Mouse (Mus musculus) Muller cell, postnatal 12 days (primary cell): ENCODE measurements around the gene Wwc1.

Experiments used
- DNase-seq: peaks from one replicate; pipeline ENCODE4 v3.0.0-alpha.2; 2015; ENCODE audit errors: inconsistent ontology term

Gene Wwc1

DNA sequence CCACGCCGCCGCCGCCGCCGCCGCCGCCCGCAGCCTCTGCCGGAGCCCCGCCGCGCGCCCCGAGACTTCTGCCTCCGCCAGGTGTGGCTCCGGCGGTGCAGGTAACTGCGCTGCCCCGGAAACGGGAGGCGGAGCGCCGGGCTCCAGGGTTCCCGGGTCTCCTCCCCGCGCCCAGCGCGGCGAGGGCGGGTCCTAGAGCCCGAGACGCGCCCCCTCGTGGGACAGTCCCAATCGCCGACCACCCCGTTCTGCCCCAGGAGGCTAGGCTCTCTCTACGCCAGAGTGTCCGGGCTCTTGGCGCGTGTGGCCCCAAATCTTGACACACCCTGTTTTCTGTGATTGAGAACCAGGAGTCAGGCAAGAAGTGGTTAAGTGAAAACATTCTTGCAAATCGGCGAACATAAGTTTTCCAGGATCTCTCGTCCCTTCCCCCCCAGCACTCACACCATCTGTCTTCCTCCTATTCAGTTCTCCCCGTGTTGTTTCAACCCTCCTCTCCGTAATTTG is at the start of gene Wwc1:
Gene Wwc1, minus strand, starts transcription at position 117 of the 507 bp plus-strand sequence.
- peak; percentile 82 for DNase-seq

DNA sequence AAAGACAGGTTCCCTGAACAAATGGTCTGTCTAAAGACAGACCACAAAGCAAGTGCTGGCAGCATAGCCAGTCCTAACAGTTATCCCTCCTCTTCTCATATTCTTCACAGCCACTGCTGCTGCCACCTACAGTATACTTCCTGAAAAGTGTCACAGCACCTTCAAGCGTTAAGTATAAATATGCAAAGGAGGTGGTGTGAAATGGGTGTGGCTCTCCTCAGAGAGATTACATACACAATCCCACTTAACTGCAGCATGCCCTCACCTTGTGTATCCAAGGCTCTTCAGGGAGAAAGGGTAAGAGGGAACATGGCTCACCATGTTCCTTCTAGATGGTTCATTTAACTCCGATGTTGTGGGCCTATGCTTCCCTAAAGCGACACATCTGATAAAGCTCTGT is 39.7 kb upstream of the Wwc1 start:
- no peak for DNase-seq

DNA sequence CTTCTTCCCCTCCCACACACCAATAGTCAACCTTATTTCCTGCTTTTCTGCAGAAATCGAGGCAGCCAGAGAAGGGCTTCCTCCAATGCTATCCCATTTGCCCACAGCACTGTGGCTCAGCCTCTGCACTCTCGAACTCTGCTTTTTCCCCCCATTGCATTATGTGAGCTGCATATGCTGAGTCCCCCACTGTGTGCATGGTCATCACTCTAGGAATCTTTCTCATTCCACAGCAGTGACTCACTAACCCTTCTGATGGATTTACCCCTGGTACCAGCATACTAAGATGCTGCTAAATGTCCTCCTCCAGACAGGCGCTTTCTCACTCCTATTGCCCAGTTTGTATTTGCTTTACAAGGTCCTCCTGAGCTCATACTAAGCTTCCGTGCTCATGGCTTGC is 32.9 kb upstream of the Wwc1 start:
- peak; percentile 70 for DNase-seq

DNA sequence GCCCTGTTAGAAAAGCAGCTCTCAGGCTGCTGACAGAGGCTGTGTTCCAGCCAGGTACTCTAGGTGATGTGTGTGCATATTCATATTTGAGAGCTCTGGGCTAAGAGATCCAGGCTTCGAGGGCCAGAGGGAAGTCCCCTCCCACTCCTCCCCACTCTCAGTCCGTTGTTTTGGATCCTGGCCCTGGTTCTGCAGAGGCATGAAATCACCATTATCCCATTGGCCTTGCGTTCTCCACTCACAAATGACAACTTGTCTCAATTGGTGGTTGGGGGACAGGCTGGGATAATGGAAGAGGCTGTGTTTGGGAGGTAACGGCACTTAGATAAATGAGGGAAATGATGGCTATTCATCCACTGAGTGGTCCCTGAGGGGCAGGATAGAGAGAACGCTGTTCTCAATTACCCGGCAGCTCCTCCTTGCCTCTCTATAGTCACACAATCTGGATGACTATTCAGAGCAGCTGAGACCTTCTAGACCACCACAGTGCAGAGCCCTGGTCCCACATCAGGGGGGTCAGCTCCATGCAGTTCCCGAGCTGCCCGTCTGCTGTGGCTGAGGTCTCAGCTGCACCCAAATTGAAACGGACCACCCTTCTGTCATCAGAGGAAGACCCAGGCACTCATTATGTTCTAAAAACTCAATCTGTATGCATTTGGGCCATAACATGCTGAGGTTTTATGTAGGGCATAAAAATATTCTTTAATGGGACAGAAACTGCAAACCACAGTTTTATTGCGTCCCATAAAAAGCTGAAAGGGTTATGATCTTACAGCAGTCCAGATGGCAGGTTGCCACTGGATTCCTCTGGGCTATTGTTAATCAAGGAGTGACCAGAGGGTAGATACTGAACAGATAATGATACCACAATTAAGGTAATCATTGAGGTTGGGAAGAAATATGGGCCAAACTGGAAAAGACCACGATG is 29.2 kb upstream of the Wwc1 start:
- DNase-seq, result no peak

DNA sequence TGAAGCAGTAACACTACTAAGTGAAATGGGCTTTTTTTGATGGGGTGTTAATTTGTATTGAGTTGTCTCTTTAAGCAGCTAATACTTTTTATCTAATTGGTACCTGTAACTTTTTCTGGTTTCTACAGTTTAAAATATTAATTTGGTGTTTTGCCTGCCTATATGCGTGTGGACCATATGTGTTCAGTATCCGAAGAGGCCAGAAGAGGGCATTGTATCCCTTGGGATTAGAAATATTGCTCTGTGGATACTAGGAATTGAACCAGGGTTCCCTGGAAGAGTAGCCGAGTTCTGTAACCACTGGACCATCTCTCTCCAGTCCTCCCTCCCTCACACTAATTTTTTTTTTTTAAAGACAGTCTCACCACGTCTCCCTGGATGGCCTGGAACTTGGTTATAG is 22.6 kb upstream of the Wwc1 start:
- DNase-seq, result no peak

DNA sequence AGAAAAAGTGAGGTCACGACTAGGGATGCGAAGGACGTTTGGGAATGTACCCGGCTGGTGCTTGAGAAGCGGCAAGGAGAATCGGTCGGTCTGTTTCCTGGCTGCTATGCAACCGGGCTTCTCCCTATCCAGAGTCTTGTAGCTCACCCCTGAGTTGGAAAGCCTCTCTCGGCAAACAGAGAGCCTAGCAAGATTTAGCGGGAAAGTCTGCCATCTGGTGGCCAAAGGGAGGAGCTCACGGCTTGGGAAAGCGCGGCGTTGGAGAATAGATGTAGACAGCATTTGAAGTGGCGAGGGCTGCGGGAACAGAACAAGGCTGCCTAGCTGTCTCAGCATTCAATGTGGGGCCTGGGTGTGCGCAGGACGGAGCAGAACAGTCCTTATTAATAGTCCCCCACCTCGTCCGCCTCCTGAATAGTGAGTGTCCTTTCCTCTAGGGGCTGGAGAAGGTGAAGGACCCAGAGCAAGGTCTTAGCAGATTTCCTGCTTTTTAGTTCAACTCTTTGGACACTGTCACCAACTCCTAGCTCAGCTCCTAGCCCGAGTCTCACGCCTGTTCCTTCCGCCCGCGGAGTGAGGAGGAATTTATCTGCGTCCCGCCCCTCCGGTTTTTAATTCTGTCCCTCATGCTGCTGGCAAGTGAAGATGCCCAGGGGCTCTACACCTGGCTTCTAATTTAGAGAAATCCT is 21.1 kb upstream of the Wwc1 start:
- DNase-seq, result peak; percentile 92

DNA sequence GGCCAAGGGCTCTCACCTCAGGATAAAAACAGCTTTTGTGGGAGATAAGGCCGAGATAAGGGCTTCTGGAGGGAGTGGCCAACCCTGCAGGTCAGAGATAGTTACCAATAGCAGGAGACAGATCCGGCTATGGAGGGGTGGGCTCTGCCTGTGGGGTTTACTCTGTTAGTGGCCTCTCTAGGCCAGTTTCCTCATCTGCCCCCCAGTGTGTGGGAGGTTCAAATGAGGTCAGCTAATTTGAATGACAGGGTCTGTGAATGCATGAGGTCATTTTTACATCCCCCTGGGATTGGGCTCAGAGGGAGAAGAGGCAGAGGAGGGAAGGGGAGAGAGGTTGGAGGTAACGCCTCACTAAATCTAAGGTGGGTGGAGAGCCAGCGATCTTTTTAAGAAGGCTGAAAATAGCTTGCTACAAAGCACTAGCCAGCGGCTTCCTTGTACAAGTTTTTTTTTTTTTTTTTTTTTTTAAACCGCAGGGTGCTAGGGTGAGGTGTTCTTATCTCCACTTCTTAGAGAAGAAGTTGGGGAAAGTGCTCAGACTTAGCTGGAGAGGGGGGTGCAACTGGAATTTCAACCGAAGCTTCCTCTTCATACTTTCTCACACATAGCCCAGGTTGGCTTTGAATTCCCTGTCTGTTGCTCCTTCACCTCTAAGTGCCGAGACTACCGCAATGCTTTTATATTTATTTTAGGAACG is 20.4 kb upstream of the Wwc1 start:
- no peak for DNase-seq

DNA sequence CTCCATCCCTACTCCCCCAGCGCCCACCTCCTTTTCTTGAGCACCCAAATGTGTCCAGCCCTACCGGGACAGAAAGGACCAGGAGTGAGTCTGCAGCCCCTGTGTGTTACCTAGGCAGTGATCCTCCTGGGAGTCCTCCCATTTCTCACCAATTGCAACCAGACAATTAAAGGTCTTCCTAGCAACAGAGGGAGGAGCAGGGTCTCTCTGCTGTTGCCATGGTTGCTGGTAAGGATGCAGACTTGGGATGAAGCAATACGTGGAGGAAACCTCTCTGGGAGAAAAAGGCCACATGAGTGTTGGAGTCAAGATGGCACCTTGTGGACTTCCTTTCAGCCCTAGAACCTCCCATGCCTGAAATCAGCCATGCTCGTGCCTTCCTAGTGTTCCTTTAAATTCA is 19.7 kb upstream of the Wwc1 start:
- DNase-seq, result no peak

DNA sequence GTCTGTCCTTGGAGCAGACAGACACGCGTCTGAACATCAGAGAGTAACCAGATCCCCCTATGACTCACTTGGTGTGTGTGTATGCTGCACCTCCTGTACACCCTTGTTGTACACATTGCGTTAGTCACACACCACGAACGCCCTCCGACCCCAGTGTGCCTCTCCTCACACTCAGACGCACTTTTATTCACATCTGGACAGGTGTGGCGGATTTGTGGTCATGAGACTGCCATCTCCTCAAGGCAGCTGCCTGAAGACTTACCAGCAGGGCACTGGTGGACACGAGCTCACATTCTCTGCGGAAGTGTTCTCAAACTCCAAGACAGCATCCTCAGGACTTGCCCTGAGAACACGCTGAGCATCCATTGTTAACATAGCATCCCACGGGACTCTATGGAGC is 17.7 kb upstream of the Wwc1 start:
- DNase-seq, result no peak

DNA sequence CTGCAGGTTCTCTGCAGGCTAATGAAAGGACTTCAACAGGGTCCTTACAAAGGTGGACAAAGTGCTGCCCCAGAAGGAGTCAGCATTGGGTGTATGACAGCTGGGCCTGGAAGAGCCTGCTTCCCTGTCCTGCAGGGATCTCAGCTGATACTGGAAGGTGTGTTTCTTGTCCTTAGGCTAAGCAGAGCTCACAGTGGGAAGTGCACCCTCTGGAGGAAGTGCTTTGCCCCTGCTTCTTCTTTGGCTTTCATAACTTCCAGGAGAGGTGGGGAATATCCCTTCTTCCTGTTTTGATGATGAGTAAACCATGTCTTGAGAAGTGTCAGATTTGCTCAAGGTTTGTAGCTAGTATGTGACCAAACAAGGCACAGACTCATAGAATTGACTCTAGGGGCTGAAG is 15.0 kb upstream of the Wwc1 start:
- DNase-seq, result no peak

DNA sequence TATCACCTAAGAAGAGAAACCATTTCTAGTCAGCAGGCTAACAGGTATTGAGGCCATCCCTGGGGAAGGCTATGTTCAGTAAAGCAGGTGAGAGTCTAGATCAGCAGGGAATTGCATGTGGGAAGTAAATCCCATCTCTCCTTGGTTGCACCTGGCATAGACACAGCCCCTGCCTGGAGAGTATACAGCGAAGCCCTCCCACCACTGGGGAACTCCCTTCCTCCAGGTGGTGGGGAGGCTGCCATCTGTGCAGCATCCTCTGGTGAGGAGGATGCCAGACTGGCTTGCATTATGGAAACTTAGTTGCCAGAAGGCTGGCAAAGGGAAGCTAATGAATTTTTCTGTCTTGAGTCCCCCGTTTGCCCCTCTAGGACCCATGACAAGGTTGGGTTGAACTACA is 11.5 kb upstream of the Wwc1 start:
- no peak for DNase-seq

DNA sequence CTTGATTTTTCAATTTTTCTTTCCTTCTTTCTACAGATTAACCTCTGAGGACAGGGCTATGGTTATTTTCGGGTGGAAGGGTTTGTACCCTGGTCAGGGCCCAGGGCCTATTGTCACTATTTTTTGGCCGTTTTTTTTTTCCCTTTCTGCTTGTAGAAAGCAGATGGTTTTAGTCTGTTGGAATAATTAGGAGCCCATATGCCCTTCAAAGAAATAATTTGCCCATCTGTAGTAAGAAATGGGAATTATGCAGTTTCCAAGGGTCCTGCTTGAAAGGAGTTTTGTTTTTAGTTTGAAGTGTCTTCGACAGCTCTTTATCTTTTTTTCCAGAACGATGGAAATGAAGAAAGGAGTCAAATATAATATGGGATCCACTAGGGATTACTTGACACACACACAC is 9.6 kb upstream of the Wwc1 start:
- DNase-seq, result no peak

DNA sequence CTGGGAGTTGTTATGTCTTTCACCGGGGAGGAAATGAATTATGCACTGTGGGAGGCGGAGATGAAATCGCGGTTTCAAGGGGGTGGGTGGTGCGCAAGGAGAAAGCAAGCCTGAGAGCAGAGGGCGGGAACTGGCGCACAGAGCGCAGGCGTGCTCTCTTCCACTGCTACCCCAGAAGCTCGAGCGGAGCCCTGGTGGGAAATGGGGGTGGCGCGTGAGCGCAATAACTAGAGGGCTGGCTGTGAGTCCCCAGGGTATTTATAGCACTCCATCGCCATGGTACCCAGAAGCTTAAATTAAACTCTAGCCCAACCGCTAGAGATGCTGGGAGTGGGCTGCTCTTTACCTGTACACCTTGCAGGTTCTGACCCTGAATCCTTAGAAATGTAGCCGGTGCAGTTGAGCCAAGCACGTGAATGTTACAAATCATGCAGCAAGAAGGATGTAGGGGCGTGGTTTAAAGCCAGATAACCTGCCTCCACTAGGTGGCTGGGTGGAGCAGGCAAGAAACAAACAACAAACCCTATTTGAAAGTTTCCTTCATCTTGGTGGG is 5.6 kb upstream of the Wwc1 start:
- DNase-seq, result peak; percentile 60

DNA sequence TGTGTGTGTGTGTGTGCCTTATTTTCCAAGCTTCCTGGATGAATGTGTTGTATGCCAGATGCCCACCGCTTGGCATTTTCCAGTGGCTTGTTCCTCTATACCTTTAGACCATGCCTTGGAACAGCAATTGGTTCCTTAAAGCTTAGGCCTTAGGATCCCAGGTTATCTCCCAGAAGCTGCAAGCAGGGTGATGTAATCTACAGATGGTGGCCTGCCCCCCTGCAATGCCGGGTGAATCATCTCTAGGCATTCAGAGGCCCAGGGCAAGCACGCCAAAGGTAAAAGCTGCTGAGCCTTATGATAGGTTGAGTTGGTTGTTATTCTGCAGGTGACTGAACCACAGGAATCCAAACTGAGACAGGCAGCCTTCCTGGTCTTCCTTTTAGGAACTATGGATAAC is 2.4 kb upstream of the Wwc1 start:
- DNase-seq, result no peak

DNA sequence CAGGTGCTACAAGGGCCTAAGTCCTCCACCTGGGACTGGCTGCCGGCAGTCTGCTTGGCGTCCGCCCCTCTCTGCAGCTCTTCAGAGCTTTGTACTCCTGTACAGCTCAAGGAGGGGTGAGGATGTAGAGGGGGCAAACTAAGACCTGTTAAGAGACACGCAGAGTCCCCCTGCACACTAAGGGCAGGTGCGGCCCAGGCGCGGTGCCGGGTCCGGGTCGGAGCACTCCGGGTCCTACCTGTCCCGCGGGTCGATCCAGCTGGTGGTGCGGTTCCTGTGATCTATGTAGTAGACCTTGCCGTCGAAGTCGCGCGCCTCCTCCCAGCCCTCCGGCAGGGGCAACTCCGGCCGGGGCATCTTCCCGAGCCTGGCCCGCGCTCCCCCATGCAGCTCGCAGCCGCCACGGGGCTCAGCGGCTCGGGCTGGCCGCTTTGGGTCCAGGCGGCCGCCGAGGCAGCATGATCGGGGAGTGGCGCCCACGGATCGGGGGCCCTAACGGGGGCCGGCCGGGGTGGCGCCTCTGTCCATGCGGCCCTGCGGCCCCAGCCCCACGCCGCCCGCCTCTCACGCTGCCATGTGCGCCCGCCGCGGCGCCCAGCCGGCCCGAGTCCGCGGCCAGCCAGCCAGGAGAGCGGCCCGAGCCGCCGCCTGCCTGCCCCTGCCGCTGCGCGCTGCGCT is 455 bp downstream of the Wwc1 start:
- peak; percentile 36 for DNase-seq

DNA sequence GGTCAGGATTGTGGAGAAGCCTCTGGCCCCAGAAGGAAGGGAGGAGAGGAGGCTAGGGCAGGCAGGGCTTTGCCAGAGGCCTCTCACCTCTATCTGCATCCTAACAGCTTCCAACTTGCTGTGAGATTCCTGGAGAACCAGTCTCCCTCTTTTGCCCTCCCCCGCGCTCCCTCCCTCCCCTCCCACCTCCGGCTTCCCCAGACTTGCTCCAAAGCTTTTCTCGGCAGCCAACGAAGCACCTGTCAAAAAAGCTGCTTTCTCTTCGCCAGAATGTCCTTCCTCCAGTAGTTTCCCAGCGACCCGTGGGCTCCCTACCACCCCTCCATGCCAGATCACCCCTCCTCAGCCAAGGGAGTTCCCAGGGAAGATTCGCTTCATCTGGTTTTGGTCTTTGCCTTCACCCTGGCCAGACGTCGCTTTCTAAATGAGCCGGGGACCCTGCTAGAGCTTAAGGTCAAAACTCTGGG is 1.0 kb downstream of the Wwc1 start:
- DNase-seq, result no peak

DNA sequence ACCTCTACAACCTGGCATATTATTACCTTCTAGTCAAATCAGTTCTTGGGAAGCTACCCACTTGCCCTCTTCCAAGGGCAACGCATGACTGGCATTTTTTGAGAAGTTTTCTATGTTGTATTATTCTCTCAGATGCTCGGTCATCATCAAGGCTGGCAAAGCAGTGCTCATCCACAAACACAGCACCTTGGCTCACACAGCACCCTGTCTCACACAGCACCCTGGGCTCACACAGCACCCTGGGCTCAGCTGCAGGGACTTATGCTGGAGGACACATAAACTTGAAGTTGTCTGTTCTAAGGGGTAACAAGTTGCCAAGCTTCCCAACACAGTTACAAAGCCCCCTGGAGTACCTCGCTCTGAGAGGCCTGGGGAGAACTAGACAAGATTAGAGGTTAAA is 2.5 kb downstream of the Wwc1 start:
- DNase-seq, result no peak

DNA sequence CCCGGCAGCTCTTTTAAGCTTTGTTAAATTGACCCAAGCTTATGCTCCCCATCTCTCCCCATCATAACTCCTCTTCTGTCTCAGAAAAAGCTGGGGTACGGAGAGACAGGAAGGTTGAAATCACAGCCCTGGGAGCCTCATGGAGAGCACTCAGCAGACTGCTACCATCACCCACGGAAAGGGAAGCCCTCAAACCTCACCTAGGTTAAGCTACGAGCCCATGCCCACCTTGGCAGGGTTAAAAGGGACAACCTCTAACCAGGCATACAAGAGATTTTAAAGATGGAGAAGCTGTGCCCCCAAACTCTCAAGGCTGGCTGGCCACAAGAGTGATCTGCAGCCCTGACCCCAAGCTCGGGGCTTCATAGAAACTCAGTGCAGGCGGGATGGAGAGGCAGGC is 3.2 kb downstream of the Wwc1 start:
- no peak for DNase-seq

DNA sequence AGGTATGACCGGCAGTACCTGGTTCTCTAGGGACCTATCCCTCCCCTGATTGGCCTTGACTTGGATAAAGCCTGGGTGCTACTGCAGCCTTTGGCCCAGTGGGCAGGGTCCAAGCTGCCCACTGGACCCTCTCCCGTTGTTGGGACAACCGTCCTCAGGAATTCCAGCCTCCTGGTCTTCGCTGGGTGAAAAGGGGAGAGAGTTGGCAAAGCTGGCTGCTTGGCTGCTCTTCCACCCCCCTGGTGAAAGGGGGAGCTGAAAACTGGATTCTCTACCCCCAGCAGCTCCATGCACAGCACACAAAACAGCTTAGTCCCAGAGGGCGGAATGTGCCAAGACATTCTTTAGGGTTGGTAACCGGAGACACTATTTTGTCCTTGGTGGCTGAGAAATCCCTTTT is 3.8 kb downstream of the Wwc1 start:
- DNase-seq, result peak; percentile 69

DNA sequence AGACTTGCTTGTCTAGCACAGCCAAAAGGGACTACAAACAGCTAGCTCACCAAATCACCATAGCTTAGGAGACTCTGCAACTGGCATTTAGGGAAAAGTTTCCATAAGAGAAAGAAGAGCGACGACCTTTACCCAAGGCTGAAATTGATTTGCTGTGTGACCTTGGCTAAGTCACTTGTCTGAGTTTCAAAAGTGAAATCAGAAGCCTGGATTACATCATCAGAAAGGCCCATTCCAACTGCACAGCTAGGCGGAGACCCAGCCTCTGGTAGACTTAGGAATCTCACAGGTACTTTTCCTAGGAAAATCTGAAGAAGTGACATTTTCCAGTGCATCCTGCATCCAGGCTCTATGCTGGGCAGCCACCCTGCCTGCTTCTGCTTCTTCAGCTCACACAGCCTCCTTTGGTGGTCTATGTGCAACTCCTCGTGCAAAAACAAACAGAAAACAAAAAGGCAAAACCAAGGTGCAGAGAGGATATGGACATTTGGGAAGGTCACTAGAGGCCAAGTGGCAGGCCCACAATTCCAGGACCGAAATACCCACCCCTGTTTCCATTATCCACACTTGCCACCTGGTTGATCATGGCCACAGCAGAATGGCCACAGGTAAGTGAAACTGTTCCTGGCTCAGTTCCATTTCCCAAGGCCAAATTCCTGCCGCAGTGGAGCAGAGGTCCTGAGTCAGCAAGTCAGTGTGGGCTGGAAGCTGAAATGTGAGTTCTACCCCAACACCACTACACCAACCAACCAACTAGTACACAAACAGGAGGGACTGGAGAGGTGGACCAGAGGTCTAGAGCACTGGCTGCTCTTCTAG is 5.5 kb downstream of the Wwc1 start:
- DNase-seq, result no peak

DNA sequence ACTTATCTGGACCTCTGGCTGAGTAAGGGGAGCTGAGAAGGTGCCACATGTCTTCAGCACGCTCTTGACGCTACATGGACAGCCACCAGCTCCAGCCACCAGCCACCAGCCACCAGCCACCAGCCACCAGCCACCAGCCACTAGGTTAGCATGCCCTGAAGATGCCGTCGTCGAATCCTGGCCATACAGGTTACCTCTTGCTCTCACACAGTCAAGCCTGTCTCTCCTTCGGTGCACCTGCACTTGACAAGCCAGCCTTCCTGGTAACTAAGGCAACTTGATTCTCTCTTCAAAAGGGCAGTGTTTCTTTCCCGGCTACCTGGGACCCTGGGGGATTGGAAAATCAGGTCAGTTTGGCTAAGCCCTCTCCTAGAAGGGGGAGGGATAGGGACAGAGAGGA is 7.2 kb downstream of the Wwc1 start:
- no peak for DNase-seq
